Mouse (Mus musculus) megakaryocyte, embryonic 14.5 days (primary cell): Measurements from ENCODE around the gene Myo5c.

Source experiments
- FLI1 ChIP-seq: IDR thresholded peaks from 2 replicates; pipeline ENCODE4 v1.6.1; 2012; ENCODE audit warnings: low read length, inconsistent platforms, mixed read lengths
- GATA1 ChIP-seq: IDR thresholded peaks from 3 replicates; pipeline ENCODE4 v1.6.1; 2012; ENCODE audit warnings: mixed read lengths, low read length, inconsistent platforms, borderline replicate concordance

- TF ChIP-seq GATA1 = no peak
- TF ChIP-seq FLI1 = no peak
These were observed 34.5 kb upstream of the Myo5c start for GRCm38 (mm10) chr9:75197297-75197696.
